Mouse (Mus musculus) liver, adult 2 months (tissue): ENCODE measurements around the gene Retreg1.

Experiments used
- CTCF ChIP-seq: fragments of 200-500 bp; IDR thresholded peaks from 2 replicates; pipeline ENCODE4 v1.5.1; 2011; ENCODE audit warnings: low read depth, low read length, control low read depth
- POLR2A ChIP-seq: fragments of 200-500 bp; IDR thresholded peaks from 2 replicates; pipeline ENCODE4 v1.6.1; 2011; ENCODE audit warnings: low read length, control low read depth; ENCODE audit not compliant: insufficient read depth; ENCODE audit errors: extremely low read depth

DNA sequence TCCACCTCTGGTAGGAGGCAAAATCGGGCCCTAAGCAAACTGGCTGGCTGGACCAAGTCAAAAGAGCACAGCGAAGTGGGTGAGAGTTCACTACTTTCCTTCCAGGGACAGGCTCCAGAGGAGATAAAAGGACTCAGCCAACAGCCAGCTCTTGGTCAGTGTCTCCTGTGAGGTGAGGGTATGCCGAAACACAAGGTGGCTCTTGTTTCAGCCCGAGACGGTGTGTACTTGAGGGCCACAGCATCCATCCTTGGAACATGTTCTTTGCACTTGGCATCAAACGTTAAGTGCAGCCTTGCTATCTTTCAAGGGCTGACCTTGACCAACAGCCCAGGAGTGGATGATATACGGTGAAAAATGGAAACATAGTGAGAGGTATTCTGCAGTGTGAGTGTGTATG is 75.7 kb downstream of the Retreg1 start:
- TF ChIP-seq CTCF, result no peak
- no peak for TF ChIP-seq POLR2A
